Mouse (Mus musculus): ENCODE data around the gene Zfp84. TPM values are rescaled to one million over a fixed set of nuclear protein-coding genes. Genes with fewer than 3 reads are reported as not detected.
A peak's percentile ranks its signal among the peaks of the same experiment; 100 is the strongest.
"Not testable (repeated sequence)": the region's sequence is repeated elsewhere in the genome, so short reads cannot be mapped to it uniquely, and the experiment has no call there.

Zfp84 gene
- 17.2 and 17.3 TPM in 2 replicates for polyA plus RNA-seq (2015; fragmentation: Nextera tagmentation; extraction: Ambion mirVana)

GRCm38 (mm10) chr7:29768090-29768900 lies at the start of gene Zfp84:
Zfp84 (plus strand) TSS chr7:29768552.
- ATAC-seq (ENCODE audit: low FRiP score) = peak; percentile 94
- Histone ChIP-seq H3K4me1 (replicated peaks) (peaks cover 31% of the 10 kb centered on the region), H3K27me3 (no peaks in the 10 kb centered on the region), H3K27ac (peak within 1 kb of the TSS; percentile 78), H3K36me3 (peaks cover 15% of the 10 kb centered on the region), H3K4me2 (peak within 1 kb of the TSS; percentile 72), H3K9ac (peak within 1 kb of the TSS; percentile 78), H3K9me3 (no peaks in the 10 kb centered on the region), H3K4me3 (peak within 1 kb of the TSS; percentile 69)
- WGBS = under 1% methylated on average over 32 of the region's 32 CpGs

GRCm38 (mm10) chr7:29725461-29726142 lies 42.8 kb upstream of the Zfp84 start:
- WGBS = 37% methylated on average over 17 of the region's 17 CpGs

GRCm38 (mm10) chr7:29726860-29727259 lies 41.5 kb upstream of the Zfp84 start, which contains the start of gene Catsperg2:
Catsperg2 (minus strand) TSS chr7:29727032.
- ATAC-seq (ENCODE audit: low FRiP score); H3K36me3 ChIP-seq: not testable (repeated sequence)
- WGBS = 57% methylated on average over 11 of the region's 11 CpGs

More at GRCm38 (mm10) chr7:29725461-29726142, 42.8 kb upstream of the Zfp84 start:
- not testable (repeated sequence) for ATAC-seq (ENCODE audit: low FRiP score); H3K9ac ChIP-seq; H3K27ac ChIP-seq; H3K4me3 ChIP-seq; H3K36me3 ChIP-seq; H3K27me3 ChIP-seq; H3K9me3 ChIP-seq; H3K4me1 ChIP-seq (replicated peaks)
- peak overlapping the region; percentile 4; the same call in 1 of the 2 replicates for H3K4me2 ChIP-seq

GRCm38 (mm10) chr7:29728055-29728454 lies 40.3 kb upstream of the Zfp84 start:
- Histone ChIP-seq H3K4me3 (no peak overlapping the region), H3K4me2 (no peak overlapping the region), H3K9ac (no peak overlapping the region), H3K4me1 (replicated peaks) (no peaks in the 10 kb centered on the region), H3K27me3 (no peaks in the 10 kb centered on the region), H3K27ac (no peak overlapping the region), H3K9me3 (peaks cover 16% of the 10 kb centered on the region; the same call in 1 of the 2 replicates), H3K36me3 (no peaks in the 10 kb centered on the region)
- no peak for ATAC-seq (ENCODE audit: low FRiP score)
- 98% methylated on average over 2 of the region's 2 CpGs for WGBS

More at GRCm38 (mm10) chr7:29726860-29727259, 41.5 kb upstream of the Zfp84 start, which contains the start of gene Catsperg2:
- not testable (repeated sequence) for H3K4me3 ChIP-seq; H3K9me3 ChIP-seq; H3K4me1 ChIP-seq (replicated peaks); H3K27ac ChIP-seq; H3K27me3 ChIP-seq; H3K9ac ChIP-seq
- H3K4me2 ChIP-seq = peak within 1 kb of the TSS; percentile 4; the same call in 1 of the 2 replicates

GRCm38 (mm10) chr7:29742258-29742657 lies 26.1 kb upstream of the Zfp84 start:
- Histone ChIP-seq H3K4me1 (replicated peaks) (no peaks in the 10 kb centered on the region), H3K4me3 (no peak overlapping the region), H3K27ac (no peak overlapping the region), H3K9ac (no peak overlapping the region), H3K4me2 (no peak overlapping the region), H3K36me3 (no peaks in the 10 kb centered on the region), H3K27me3 (no peaks in the 10 kb centered on the region), H3K9me3 (no peaks in the 10 kb centered on the region)
- ATAC-seq (ENCODE audit: low FRiP score) = no peak
- WGBS = 87% methylated on average over 3 of the region's 3 CpGs

GRCm38 (mm10) chr7:29760476-29760875 lies 7.9 kb upstream of the Zfp84 start:
- Histone ChIP-seq H3K4me2 (no peak overlapping the region), H3K9ac (no peak overlapping the region), H3K9me3 (no peaks in the 10 kb centered on the region; the same call in 1 of the 2 replicates), H3K27me3 (no peaks in the 10 kb centered on the region), H3K4me3 (no peak overlapping the region), H3K4me1 (replicated peaks) (no peaks in the 10 kb centered on the region), H3K27ac (no peak overlapping the region), H3K36me3 (no peaks in the 10 kb centered on the region)
- no peak for ATAC-seq (ENCODE audit: low FRiP score)
- 88% methylated on average over 5 of the region's 5 CpGs for WGBS

GRCm38 (mm10) chr7:29764702-29765101 lies 3.6 kb upstream of the Zfp84 start:
- H3K36me3 ChIP-seq = no peaks in the 10 kb centered on the region
- ATAC-seq (ENCODE audit: low FRiP score) = no peak
- H3K9me3 ChIP-seq = no peaks in the 10 kb centered on the region
- H3K4me3 ChIP-seq = no peak overlapping the region
- H3K4me2 ChIP-seq = no peak overlapping the region
- H3K4me1 ChIP-seq (replicated peaks) = peaks cover 20% of the 10 kb centered on the region
- no peak overlapping the region for H3K27ac ChIP-seq
- no peaks in the 10 kb centered on the region for H3K27me3 ChIP-seq
- no peak overlapping the region for H3K9ac ChIP-seq
- 81% methylated on average over 7 of the region's 7 CpGs for whole genome bisulfite sequencing

GRCm38 (mm10) chr7:29767058-29767686 lies 1.2 kb upstream of the Zfp84 start:
- WGBS = 2% methylated on average over 15 of the region's 15 CpGs
- peak; percentile 44 for ATAC-seq (ENCODE audit: low FRiP score)
- H3K4me1 ChIP-seq (replicated peaks) = peaks cover 31% of the 10 kb centered on the region

GRCm38 (mm10) chr7:29768980-29769379 lies 628 bp downstream of the Zfp84 start:
- H3K27ac ChIP-seq = peak overlapping the region; percentile 70
- H3K9me3 ChIP-seq = no peaks in the 10 kb centered on the region
- H3K4me3 ChIP-seq = peak overlapping the region; percentile 69
- no peaks in the 10 kb centered on the region for H3K27me3 ChIP-seq
- peaks cover 31% of the 10 kb centered on the region for H3K4me1 ChIP-seq (replicated peaks)
- 10% methylated on average over 10 of the region's 10 CpGs for WGBS
- H3K9ac ChIP-seq = peak overlapping the region; percentile 78
- H3K4me2 ChIP-seq = peak overlapping the region; percentile 72
- peaks cover 22% of the 10 kb centered on the region for H3K36me3 ChIP-seq
- no peak for ATAC-seq (ENCODE audit: low FRiP score)

More at GRCm38 (mm10) chr7:29767058-29767686, 1.2 kb upstream of the Zfp84 start:
- Histone ChIP-seq H3K4me3 (peak overlapping the region; percentile 69), H3K9me3 (no peaks in the 10 kb centered on the region), H3K27ac (peak overlapping the region; percentile 78), H3K27me3 (no peaks in the 10 kb centered on the region), H3K4me2 (peak overlapping the region; percentile 72), H3K36me3 (peaks cover 11% of the 10 kb centered on the region; the same call in 1 of the 2 replicates), H3K9ac (peak overlapping the region; percentile 72)

GRCm38 (mm10) chr7:29773503-29773902 lies 5.2 kb downstream of the Zfp84 start:
- no peaks in the 10 kb centered on the region for H3K27me3 ChIP-seq
- no peak overlapping the region for H3K27ac ChIP-seq
- H3K36me3 ChIP-seq = peaks cover 66% of the 10 kb centered on the region
- no peaks in the 10 kb centered on the region for H3K9me3 ChIP-seq
- 93% methylated on average over 7 of the region's 7 CpGs for WGBS
- no peak overlapping the region for H3K4me2 ChIP-seq
- H3K4me1 ChIP-seq (replicated peaks) = peaks cover 19% of the 10 kb centered on the region
- peak overlapping the region; percentile 9 for H3K9ac ChIP-seq
- ATAC-seq (ENCODE audit: low FRiP score) = no peak
- no peak overlapping the region for H3K4me3 ChIP-seq

- Histone ChIP-seq H3K4me1 (replicated peaks) (peaks cover 14% of the 10 kb centered on the region), H3K4me2 (no peak overlapping the region), H3K27ac (no peak overlapping the region), H3K9me3 (no peaks in the 10 kb centered on the region), H3K9ac (no peak overlapping the region), H3K4me3 (no peak overlapping the region), H3K27me3 (no peaks in the 10 kb centered on the region), H3K36me3 (peaks cover 73% of the 10 kb centered on the region)
- no peak for ATAC-seq (ENCODE audit: low FRiP score)
- 93% methylated on average over 3 of the region's 3 CpGs for WGBS
These were observed 6.0 kb downstream of the Zfp84 start for GRCm38 (mm10) chr7:29774371-29774770.

- no peak for ATAC-seq (ENCODE audit: low FRiP score)
- 97% methylated on average over 19 of the region's 19 CpGs for WGBS
- H3K27me3 ChIP-seq = no peaks in the 10 kb centered on the region
These were observed 8.2 kb downstream of the Zfp84 start for GRCm38 (mm10) chr7:29776568-29776967.

More at GRCm38 (mm10) chr7:29776568-29776967, 8.2 kb downstream of the Zfp84 start:
- Histone ChIP-seq H3K27ac (no peak overlapping the region), H3K4me2 (no peak overlapping the region), H3K4me1 (replicated peaks) (no peaks in the 10 kb centered on the region), H3K9ac (no peak overlapping the region), H3K9me3 (no peaks in the 10 kb centered on the region), H3K4me3 (no peak overlapping the region), H3K36me3 (peaks cover 74% of the 10 kb centered on the region)
